Mouse (Mus musculus) large intestine, adult 2 months (tissue): ENCODE measurements around the gene Clec16a. TPM values are rescaled to one million over a fixed set of nuclear protein-coding genes. Genes with fewer than 3 reads are reported as not detected.

Experiments used
- DNase-seq: peaks from one replicate; pipeline ENCODE4 v3.0.0-alpha.2; 2012; ENCODE audit warnings: low read depth, low spot score
- WGBS: fragments of 180-500 bp; shearing (Covaris S2); methylation state at CpG from one replicate; pipeline ENCODE4 v1.1.7; 2018; 5-methylcytosine and 5-hydroxymethylcytosine counted together
- polyA plus RNA-seq: library from polyadenylated mRNA; depleted of rRNA; stranded (reverse); fragments of >200 nt; gene quantifications from 2 replicates; pipeline ENCODE4 v1.2.3, GENCODE M21; 2012; rRNA removed

The Clec16a gene
- polyA plus RNA-seq, result 10.8 and 15.1 TPM in 2 replicates

DNA sequence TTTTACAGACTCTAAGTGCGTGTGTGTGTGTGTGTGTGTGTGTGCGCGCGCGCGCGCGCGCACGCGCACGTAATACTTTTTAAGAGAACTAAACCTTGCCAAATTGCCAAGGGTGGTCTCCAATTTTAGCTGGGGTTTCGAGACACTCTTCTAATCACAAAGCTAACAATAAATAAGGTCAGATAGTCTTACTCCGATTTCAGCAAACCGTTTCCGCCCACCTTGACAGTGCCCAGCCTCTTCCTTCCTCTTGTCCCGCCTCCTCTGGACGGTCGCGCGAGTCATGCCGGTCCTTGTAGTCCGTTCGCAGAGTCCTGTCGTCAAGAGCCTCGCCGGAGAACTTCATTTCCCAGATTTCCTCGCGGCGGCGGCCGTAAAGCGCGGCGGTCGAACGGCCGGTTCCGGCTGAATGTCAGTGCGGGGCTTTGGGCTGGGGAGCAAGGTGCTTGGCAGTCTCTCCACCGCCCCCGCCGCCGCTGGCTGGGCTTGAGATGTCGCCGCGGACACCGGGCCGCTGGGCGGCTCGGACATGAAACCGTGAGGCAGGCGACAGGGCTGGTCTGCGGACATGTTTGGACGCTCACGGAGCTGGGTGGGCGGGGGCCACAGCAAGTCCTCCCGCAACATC is at the start of gene Clec16a:
TSS of gene Clec16a (plus strand) at position 345 of the 628 bp plus-strand sequence.
- DNase-seq, result peak; percentile 86
- WGBS, result under 1% methylated on average over 58 of the region's 58 CpGs

DNA sequence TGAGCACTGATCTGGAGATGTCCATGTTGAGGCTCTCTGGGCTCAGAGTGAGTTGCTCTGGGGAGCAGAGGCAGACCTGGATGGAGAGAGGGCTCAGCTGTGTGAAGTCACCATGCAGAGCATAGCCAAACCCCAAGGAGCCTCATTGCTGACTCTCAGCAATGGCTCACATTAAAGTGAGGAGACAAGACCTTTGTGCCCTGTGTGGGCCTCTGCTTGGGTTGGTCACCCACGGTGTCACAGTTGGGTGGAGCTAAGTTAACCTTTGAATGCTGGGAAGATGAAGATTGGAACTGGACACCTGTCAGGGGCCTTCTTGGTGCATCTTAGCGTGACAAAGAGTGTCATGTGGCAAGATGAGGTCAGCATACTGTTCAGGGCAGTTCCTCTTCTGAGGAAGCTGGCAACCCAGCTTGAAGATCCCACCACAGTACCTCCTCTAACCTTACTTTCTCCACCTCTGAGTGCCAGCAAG is 49.3 kb upstream of the Clec16a start:
- WGBS, result 57% methylated on average over 2 of the region's 2 CpGs
- DNase-seq, result no peak

DNA sequence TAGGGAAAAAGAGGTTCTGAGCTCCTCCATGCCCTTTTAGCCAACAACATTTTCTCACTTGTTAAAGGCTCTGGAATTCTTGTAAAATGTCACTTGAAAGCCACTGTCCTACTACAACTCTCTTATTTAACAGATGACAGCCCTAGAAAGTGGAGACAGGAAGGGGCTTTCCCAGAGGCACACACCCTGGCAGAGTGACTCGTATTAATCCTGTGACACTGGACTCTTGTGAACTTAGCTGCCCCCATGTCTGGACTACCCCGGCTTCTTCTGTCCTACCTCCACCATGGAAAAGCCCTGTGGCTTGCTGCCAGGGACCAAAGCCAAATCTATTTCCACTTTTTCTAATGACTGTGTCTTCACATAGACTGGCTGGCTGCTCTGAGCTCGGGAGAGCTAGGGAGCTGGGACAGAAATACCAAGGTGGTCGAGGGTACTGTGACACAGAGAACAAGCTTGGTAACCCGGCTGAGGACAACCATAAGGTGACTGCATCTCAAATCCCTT is 47.0 kb upstream of the Clec16a start:
- DNase-seq, result no peak
- 43% methylated on average over 5 of the region's 5 CpGs for WGBS

DNA sequence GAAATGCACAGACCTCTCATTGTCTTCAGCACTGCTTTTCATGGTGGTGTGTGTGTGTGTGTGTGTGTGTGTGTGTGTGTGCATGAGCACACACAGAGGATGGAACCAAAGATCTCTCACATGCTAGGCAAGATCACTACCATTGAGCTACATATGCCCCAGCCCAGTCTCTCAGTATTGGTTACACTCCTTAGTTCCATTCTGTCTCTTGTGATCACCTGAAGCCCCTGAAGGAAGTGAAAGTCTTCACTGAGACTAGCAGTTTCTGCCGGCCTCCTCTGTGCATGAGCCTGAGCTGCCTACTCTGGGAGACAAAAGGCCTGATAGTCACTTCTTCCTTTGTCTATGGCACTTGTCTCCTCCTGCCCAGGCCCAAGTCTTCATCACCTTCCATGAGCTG is 46.0 kb upstream of the Clec16a start:
- WGBS, result 43% methylated on average over 1 of the region's 1 CpGs

DNA sequence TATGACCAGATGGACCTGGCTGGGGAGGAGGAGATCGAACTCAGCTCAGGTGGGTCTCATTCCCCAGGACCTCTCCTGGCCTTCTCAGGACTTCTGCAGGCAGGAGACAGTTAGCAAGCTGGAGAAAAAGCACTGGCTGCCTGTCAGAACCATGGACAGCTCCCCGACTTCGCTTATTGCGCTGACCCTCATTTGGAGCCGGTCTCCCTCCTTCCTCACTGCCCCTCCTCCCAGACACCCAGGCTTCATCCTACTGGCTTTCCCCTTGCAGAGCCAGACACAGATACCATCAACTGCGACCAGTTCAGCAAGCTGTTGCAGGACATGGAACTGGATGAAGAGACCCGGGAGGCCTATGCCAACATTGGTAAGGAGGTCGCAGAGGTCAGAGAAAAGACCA is 43.3 kb upstream of the Clec16a start:
- no peak for DNase-seq
- WGBS, result 19% methylated on average over 8 of the region's 8 CpGs

More for the DNA sequence above, 46.0 kb upstream of the Clec16a start:
- DNase-seq, result no peak

GRCm38 (mm10) chr16:10503058-10503457 is 42.1 kb upstream of the Clec16a start:
- no peak for DNase-seq
- 52% methylated on average over 2 of the region's 2 CpGs for WGBS

GRCm38 (mm10) chr16:10507445-10507844 is 37.7 kb upstream of the Clec16a start:
- no peak for DNase-seq
- 66% methylated on average over 4 of the region's 4 CpGs for WGBS

DNA sequence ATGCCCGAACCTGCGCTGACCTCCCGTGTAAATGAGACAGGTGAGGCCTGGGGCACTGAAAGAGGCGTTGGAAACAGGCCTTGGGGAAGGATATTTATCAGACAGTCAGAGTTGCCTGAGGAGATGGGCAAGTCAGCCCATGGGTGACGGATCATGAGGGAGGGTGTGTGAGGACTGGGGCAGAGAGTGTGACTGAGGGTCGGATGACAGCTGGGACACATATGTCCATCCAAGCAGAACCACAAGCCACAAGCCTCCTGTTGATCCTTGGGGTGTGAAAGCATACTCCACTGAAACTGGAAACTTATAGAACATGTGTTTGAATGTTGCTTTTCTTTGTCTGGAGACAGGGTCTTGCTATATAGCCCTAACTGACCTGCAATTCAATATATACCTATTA is 36.4 kb upstream of the Clec16a start:
- DNase-seq, result no peak
- 52% methylated on average over 6 of the region's 6 CpGs for WGBS

- 35% methylated on average over 14 of the region's 14 CpGs for WGBS
- no peak for DNase-seq
These were observed 34.5 kb upstream of the Clec16a start for GRCm38 (mm10) chr16:10510477-10511133.

- DNase-seq, result no peak
- 76% methylated on average over 12 of the region's 12 CpGs for WGBS
These were observed 34.0 kb upstream of the Clec16a start for GRCm38 (mm10) chr16:10511134-10511520.

GRCm38 (mm10) chr16:10515953-10516572 is 29.1 kb upstream of the Clec16a start:
- DNase-seq, result no peak

GRCm38 (mm10) chr16:10518030-10518429 is 27.1 kb upstream of the Clec16a start:
- 61% methylated on average over 5 of the region's 5 CpGs for WGBS
- no peak for DNase-seq

More at GRCm38 (mm10) chr16:10515953-10516572, 29.1 kb upstream of the Clec16a start:
- 87% methylated on average over 12 of the region's 12 CpGs for WGBS

DNA sequence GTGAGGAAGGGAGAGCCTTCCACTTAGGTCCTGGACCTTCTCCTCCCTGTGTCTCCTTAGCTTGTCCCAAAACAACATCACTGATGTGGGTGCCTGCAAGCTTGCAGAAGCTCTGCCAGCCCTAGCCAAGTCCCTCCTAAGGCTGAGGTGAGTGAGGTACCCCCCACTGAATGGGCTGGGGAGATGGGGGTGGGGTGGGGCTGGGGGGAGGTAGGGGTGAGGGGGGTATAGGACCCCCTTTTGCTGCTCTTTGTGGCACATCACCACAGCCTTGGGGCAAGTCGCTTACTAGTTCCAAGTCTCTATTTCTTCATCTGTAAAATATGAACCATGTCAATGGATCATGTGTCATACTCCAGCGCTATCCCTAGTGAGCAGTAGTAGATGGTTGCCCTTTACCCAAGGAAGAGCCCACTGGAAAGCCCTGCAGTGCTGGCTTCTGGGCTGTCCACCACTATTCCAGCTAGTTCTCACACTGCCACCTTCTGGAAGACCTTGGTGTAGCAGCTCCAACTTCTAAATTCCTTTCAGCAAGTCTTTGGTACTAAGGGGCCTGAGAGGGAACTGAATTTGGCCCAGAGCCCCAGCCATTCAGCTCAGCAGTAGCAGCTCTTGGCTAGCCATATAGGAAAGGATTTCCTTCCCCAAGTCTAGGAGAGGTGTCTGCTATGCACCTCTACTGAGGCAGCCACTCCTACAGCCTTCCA is 24.1 kb upstream of the Clec16a start:
- no peak for DNase-seq
- 44% methylated on average over 2 of the region's 2 CpGs for WGBS

GRCm38 (mm10) chr16:10522811-10523210 is 22.3 kb upstream of the Clec16a start:
- DNase-seq, result no peak
- WGBS, result 90% methylated on average over 1 of the region's 1 CpGs

DNA sequence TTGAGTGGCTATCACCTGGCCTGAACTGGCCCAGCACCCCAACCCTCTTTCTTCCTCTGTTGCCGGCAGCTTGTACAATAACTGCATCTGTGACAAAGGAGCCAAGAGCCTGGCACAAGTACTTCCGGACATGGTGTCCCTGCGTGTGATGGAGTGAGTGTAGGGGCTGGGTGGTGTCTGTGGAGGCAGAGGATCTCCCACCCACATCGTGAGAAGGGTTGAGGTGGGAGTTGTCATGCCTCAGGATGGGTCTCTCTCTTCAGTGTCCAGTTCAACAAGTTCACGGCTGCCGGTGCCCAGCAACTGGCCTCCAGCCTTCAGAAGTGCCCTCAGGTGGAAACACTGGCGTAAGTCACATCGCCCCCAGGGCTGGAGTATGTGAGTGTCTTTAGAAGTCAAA is 21.5 kb upstream of the Clec16a start:
- no peak for DNase-seq
- 91% methylated on average over 8 of the region's 8 CpGs for WGBS

DNA sequence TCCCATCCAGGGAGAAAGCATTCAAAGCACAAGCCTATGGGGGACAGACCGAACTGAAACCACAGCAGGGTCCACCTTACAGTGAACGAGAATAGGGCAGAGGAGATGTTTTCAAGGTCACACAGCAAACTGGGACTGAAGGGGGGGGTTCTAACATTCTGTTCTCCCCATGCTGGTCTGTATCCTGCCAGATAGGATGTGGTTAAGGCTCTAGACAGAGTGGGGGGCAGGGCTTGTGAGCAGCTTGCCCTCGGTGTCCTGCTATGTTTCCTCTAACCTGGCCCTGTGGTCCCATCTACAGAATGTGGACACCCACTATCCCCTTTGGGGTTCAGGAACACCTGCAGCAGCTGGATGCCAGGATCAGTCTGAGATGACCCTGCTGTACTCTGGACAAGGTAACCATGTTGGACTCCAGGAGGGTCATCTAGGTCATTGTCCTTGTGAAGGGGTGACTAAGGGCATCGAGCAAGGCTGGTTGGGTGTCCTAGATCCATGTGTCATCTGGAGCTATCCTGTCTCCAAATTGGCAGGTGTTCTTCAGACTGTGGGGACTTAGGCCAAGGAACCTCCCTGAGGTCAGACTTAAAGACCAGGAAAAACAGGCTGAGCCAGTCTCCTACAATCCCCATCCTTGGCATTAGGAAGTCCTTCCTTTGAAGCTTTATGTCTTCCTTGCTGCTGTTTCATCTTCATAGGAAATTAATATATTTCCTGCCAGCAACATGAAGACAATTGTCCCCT is 20.1 kb upstream of the Clec16a start:
- WGBS, result 62% methylated on average over 4 of the region's 4 CpGs
- no peak for DNase-seq

DNA sequence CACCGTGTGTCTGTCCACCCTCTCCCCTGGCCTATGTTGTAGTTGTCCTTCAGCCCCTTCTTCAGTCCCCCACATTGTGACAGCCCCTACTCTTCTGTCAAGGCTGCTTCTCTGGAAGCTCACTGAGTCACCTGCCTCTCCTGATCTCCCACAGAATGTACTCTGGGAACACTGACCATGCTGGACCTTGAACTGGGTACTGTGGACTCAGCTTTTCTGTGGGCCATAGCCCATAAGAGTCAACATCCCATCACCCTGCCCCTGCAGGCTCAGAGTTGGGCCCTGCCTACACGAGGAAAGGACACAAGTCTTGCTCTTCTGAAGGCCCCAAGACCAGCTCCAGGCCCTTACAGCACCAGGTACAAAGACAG is 19.5 kb upstream of the Clec16a start:
- DNase-seq, result no peak

DNA sequence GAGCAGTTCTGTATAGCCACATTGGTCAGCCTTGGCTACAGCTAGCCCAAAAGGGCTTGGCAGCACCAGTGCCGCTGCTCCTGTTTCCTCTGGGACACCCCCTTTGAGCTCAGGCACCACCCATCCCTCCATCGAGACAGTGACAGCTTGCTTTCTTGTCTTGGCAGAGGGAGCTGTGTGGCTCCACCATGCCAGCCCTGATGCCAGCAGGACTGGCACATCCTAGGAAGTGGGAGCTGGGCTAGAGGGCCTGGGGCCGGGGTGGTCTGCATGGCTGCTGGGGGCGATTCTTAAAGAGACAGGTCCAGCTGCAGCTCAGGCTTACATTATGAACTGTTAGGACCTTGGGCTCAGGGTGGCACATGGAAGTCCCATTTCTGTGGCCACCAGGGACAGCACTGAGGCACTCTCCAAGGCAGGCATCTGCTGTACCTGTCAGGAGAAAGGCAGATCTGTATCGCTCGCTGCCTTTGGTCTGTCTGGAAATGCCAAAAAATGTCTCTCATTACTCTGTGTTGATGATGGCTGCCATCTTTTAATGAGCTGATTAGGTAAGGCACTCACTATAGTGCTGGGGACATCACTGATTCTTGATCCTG is 18.0 kb upstream of the Clec16a start:
- 74% methylated on average over 6 of the region's 6 CpGs for WGBS
- DNase-seq, result no peak

More for the DNA sequence above, 19.5 kb upstream of the Clec16a start:
- 35% methylated on average over 2 of the region's 2 CpGs for WGBS

GRCm38 (mm10) chr16:10528382-10528781 is 16.8 kb upstream of the Clec16a start:
- WGBS, result 92% methylated on average over 3 of the region's 3 CpGs
- no peak for DNase-seq
